Mouse (Mus musculus): ENCODE results near the gene Gm20388. TPM values are rescaled to one million over a fixed set of nuclear protein-coding genes. Genes with fewer than 3 reads are reported as not detected.

The Gm20388 gene
- polyA plus RNA-seq, 1 experiment from 2014 or later: not detected

DNA sequence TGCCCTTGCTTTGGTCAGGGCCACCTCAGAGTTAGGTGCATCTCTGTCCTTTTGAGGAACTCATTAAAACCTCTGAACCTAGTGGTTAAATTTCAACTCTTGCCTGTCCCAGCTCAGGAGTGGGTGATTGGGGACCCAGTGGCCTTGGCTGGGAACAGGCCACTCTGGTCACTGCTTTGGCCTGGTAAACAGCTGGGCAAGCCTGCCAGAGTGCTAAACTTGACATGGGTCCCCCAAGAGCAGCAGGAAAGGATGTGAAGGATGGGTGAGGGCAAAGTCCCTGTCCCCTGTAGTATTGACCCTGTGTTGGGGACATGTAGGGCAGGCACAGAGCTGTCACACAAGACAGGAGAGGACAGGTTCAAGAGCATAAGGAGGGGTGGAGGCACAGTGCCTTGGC is 2034.2 kb downstream of the Gm20388 start, which contains the start of gene Car5a:
Gene Car5a, minus strand, starts transcription at position 74 of the 400 bp plus-strand sequence.
- Histone ChIP-seq H3K36me3 (ENCODE audit: control insufficient read depth, insufficient read depth, low read length) (no peaks in the 10 kb centered on the region), H3K27ac (ENCODE audit: low read depth, low read length) (no peak within 1 kb of the TSS), H3K9ac (ENCODE audit: low read depth, low read length) (no peak within 1 kb of the TSS), H3K4me2 (replicated peaks; ENCODE audit: low read depth, low read length) (no peak within 1 kb of the TSS), H3K27me3 (ENCODE audit: control insufficient read depth, insufficient read depth, low read length) (no peaks in the 10 kb centered on the region), H3K4me3 (ENCODE audit: low read length) (no peak within 1 kb of the TSS), H3K9me3 (ENCODE audit: control insufficient read depth, low read length) (no peaks in the 10 kb centered on the region), H3K4me1 (ENCODE audit: control insufficient read depth, insufficient read depth, low read length) (peaks cover 26% of the 10 kb centered on the region)
- no peak for ATAC-seq (ENCODE audit: low FRiP score, low TSS enrichment)

DNA sequence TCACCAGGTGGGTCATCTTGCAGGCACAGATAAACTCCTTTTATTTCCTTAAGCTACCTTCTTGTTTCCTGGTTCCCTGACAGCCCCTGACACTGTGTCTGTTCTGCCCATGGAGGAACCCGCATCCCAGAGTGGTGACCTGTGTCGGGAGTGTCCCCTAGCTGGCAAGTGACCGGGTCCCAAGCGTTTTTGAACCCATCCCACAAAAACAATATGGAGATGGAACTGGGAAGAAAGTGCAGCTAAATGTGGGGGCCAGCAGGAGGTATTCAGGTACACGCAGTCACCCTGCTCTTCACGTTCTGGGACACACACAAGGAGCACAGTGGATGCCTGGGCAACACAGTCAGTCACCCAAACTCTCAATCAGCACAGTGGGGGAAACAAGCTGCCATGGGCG is 2035.7 kb downstream of the Gm20388 start:
- H3K4me2 ChIP-seq (replicated peaks; ENCODE audit: low read depth, low read length): no peak overlapping the region
- H3K4me3 ChIP-seq (ENCODE audit: low read length): no peak overlapping the region
- no peaks in the 10 kb centered on the region for H3K36me3 ChIP-seq (ENCODE audit: control insufficient read depth, insufficient read depth, low read length)
- no peaks in the 10 kb centered on the region for H3K9me3 ChIP-seq (ENCODE audit: control insufficient read depth, low read length)
- H3K27me3 ChIP-seq (ENCODE audit: control insufficient read depth, insufficient read depth, low read length): no peaks in the 10 kb centered on the region
- ATAC-seq (ENCODE audit: low FRiP score, low TSS enrichment): no peak
- peaks cover 28% of the 10 kb centered on the region for H3K4me1 ChIP-seq (ENCODE audit: control insufficient read depth, insufficient read depth, low read length)
- H3K9ac ChIP-seq (ENCODE audit: low read depth, low read length): no peak overlapping the region
- H3K27ac ChIP-seq (ENCODE audit: low read depth, low read length): no peak overlapping the region
- WGBS: 81% methylated on average over 7 of the region's 7 CpGs

DNA sequence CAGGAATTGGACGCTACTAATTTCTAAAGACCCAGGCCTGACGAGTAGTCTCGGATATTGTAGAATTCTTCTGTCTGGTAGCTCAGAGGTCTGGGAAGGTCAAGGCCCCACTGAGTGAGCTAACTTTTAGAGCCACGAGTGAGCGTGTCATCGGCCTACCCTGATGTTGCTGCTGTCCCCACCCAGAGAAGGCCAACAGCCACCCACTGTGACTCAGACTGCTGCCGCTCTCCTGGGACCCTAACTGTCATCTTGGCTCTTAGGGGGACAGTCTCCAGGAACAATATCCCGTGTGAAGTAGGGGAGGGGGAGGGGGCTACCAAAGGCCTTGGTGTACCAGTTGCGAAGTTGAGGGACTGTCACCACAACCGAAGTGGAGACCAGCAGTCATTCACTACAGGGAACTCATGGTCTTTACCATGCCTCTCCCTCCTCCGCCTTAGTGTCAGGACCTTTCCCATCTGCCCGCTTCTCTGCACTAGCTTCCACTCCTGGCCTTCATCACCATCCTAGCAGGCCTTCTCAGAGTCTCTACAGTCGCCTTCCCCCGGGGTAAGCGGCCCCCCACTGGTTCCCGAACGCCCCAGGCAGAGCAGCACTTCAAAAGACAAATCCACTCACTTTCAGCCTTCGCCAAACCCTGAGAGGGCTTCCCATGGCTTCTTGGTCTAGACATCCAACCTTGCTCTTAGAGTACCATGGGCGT is 2036.6 kb downstream of the Gm20388 start:
- peak overlapping the region; percentile 51 for H3K4me2 ChIP-seq (replicated peaks; ENCODE audit: low read depth, low read length)

DNA sequence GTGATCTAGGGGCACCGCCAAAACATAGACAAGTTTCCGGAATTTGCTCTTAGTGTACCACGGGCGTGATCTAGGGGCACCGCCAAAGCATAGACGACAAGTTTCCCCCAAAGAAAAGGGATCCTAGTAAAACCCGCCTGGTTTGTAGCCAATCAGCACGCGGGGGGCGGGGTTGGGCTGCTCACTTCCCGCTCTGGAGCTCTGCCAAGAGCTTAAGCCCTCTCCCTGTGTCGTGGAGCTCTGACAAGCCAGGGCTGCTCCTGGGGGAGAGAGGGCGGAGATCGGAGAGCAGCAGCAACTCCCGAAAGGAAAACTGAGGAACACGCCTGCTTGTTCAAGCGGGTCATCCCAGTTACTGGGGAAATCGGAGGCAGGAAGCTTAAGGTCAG is 2037.1 kb downstream of the Gm20388 start:
- Histone ChIP-seq H3K36me3 (ENCODE audit: control insufficient read depth, insufficient read depth, low read length) (no peaks in the 10 kb centered on the region), H3K4me2 (replicated peaks; ENCODE audit: low read depth, low read length) (peak overlapping the region; percentile 51)
- 1% methylated on average over 18 of the region's 18 CpGs for WGBS

More for the DNA sequence above, 2036.6 kb downstream of the Gm20388 start:
- no peaks in the 10 kb centered on the region for H3K36me3 ChIP-seq (ENCODE audit: control insufficient read depth, insufficient read depth, low read length)
- no peaks in the 10 kb centered on the region for H3K27me3 ChIP-seq (ENCODE audit: control insufficient read depth, insufficient read depth, low read length)
- H3K27ac ChIP-seq (ENCODE audit: low read depth, low read length): peak overlapping the region; percentile 91
- ATAC-seq (ENCODE audit: low FRiP score, low TSS enrichment): no peak
- peaks cover 36% of the 10 kb centered on the region for H3K4me1 ChIP-seq (ENCODE audit: control insufficient read depth, insufficient read depth, low read length)
- H3K4me3 ChIP-seq (ENCODE audit: low read length): peak overlapping the region; percentile 32
- WGBS: 32% methylated on average over 19 of the region's 19 CpGs
- 0 out of 2 replicates have a peak overlapping the region, but pooled peaks have one; percentile 58 for H3K9ac ChIP-seq (ENCODE audit: low read depth, low read length)
- H3K9me3 ChIP-seq (ENCODE audit: control insufficient read depth, low read length): no peaks in the 10 kb centered on the region

DNA sequence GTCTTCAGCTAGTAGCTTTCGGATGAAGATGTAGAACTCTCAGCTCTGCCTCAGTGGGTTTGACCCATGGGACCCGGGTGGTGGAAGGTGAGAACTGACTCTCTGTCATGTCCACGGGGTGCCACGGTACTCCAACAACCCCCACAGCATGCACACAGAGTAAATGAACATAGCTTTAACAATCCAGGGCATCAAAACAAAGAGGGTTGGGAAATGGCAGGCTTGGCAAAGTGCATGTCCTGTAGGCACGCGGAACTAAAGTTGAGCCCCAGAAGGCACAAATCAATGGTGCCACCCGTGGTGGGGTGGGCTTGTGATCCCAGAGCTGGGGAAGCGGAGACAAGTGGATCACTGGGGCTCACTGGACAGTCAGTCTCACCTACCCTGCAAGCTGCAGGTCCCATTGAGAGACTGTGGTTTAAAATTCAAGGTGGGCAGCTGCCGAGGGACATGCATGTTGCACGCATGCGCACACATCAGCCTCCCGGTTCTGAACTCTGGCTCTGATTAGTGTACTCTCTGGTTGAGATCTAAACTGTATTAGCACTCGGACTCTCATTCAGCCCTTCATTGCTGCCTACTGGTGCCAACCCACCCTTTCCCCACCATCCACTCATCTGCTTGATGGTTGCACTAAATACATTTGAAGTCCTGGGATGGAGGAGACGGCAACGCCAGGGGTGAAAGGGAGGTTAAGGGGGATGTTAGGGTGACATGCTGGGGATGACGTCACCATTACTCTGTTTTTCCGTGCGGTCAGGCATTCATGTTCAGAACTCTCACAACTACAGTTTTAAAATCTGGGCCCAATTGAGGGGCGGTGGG is 2037.9 kb downstream of the Gm20388 start:
- H3K36me3 ChIP-seq (ENCODE audit: control insufficient read depth, insufficient read depth, low read length): peaks cover 3% of the 10 kb centered on the region; the same call in 1 of the 2 replicates
- ATAC-seq (ENCODE audit: low FRiP score, low TSS enrichment): no peak
- peak overlapping the region; percentile 32 for H3K4me3 ChIP-seq (ENCODE audit: low read length)
- peaks cover 48% of the 10 kb centered on the region for H3K4me1 ChIP-seq (ENCODE audit: control insufficient read depth, insufficient read depth, low read length)
- H3K9ac ChIP-seq (ENCODE audit: low read depth, low read length): peak overlapping the region; percentile 58; the same call in 1 of the 2 replicates
- no peaks in the 10 kb centered on the region for H3K9me3 ChIP-seq (ENCODE audit: control insufficient read depth, low read length)
- 57% methylated on average over 19 of the region's 19 CpGs for WGBS
- no peaks in the 10 kb centered on the region for H3K27me3 ChIP-seq (ENCODE audit: control insufficient read depth, insufficient read depth, low read length)
- H3K4me2 ChIP-seq (replicated peaks; ENCODE audit: low read depth, low read length): peak overlapping the region; percentile 51
- peak overlapping the region; percentile 91 for H3K27ac ChIP-seq (ENCODE audit: low read depth, low read length)

More for the DNA sequence above, 2037.1 kb downstream of the Gm20388 start:
- Histone ChIP-seq H3K9ac (ENCODE audit: low read depth, low read length) (peak overlapping the region; percentile 58), H3K4me3 (ENCODE audit: low read length) (peak overlapping the region; percentile 32), H3K27me3 (ENCODE audit: control insufficient read depth, insufficient read depth, low read length) (no peaks in the 10 kb centered on the region), H3K27ac (ENCODE audit: low read depth, low read length) (peak overlapping the region; percentile 91), H3K9me3 (ENCODE audit: control insufficient read depth, low read length) (no peaks in the 10 kb centered on the region), H3K4me1 (ENCODE audit: control insufficient read depth, insufficient read depth, low read length) (peaks cover 41% of the 10 kb centered on the region)
- ATAC-seq (ENCODE audit: low FRiP score, low TSS enrichment): peak; percentile 51

DNA sequence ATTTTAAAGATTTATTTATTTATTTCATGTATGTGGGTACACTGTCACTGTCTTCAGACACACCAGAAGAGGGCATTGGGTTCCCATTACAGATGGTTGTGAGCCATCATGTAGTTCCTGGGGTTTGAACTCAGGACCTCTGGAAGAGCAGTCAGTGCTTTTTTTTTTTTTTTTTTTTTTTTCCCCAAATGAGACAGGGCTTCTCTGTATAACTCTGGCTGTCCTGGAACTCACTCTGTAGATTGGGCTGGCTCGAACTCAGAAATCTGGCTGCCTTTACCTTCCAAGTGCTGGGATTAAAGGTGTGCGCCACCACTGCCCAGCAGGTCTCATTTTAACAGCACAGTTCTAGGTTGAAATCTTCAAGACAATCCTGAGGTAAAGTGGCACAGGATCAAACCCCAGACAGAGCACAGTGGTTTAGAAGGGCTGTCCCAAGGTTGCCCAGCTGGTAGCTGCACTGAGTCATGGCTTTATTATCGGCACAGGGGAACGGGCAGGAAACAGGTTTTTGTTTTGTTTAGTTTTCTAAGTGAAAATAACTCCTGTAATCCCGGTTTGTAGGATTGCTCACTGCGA is 2038.7 kb downstream of the Gm20388 start, which contains the start of gene Banp:
Gene Banp, plus strand, starts transcription at position 529 of the 579 bp plus-strand sequence.
- Histone ChIP-seq H3K4me3 (ENCODE audit: low read length) (peak within 1 kb of the TSS; percentile 95), H3K4me1 (ENCODE audit: control insufficient read depth, insufficient read depth, low read length) (peaks cover 55% of the 10 kb centered on the region), H3K4me2 (replicated peaks; ENCODE audit: low read depth, low read length) (peak within 1 kb of the TSS; percentile 88), H3K36me3 (ENCODE audit: control insufficient read depth, insufficient read depth, low read length) (peaks cover 9% of the 10 kb centered on the region; the same call in 1 of the 2 replicates), H3K9me3 (ENCODE audit: control insufficient read depth, low read length) (no peaks in the 10 kb centered on the region), H3K9ac (ENCODE audit: low read depth, low read length) (peak within 1 kb of the TSS; percentile 100), H3K27me3 (ENCODE audit: control insufficient read depth, insufficient read depth, low read length) (no peaks in the 10 kb centered on the region), H3K27ac (ENCODE audit: low read depth, low read length) (peak within 1 kb of the TSS; percentile 81)
- 64% methylated on average over 6 of the region's 6 CpGs for WGBS
- no peak for ATAC-seq (ENCODE audit: low FRiP score, low TSS enrichment)

DNA sequence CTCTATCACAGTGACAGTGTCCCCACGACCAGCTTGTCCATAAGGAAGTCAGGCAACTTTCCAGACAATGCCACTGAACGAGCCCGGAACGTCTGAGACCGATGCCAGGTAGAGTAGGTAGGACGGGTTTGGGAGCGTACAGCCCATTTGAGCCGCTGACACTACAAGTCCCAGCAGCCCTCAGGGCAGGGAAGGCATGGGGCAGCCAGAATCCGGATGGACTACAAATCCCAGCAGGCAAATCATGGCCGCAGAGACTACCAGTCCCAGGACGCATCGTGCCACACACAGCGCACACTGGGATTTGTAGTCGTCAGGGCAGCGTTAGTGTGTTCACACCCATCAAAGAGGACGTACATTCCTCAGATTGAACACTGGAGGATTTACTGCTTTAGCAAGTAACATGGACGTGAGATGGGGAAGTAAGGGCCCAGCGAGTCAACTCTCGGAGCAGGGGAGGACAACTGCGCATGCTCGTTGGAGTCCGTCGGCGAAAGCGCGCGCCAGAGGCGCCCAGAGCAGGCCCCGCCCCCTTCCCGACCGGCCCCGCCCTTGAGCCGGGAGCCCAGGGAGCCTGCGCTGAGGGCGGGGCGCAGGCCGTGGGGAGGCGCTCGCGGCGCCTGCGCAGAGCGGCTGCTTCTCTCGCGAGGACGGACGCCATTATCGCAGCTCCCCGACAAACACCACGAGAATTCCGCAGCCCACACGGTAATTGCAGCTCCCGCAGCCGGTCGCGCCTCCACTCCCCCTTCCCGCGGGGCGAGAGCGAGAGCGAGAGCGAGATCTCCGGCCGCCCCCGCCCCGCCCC is 2039.5 kb downstream of the Gm20388 start:
- H3K4me2 ChIP-seq (replicated peaks; ENCODE audit: low read depth, low read length): peak overlapping the region; percentile 88
- H3K36me3 ChIP-seq (ENCODE audit: control insufficient read depth, insufficient read depth, low read length): peaks cover 17% of the 10 kb centered on the region
- H3K9ac ChIP-seq (ENCODE audit: low read depth, low read length): peak overlapping the region; percentile 100
- peak overlapping the region; percentile 81 for H3K27ac ChIP-seq (ENCODE audit: low read depth, low read length)
- WGBS: under 1% methylated on average over 58 of the region's 66 CpGs
- ATAC-seq (ENCODE audit: low FRiP score, low TSS enrichment): peak; percentile 94
- H3K4me1 ChIP-seq (ENCODE audit: control insufficient read depth, insufficient read depth, low read length): peaks cover 57% of the 10 kb centered on the region
- H3K4me3 ChIP-seq (ENCODE audit: low read length): peak overlapping the region; percentile 95
- no peaks in the 10 kb centered on the region for H3K9me3 ChIP-seq (ENCODE audit: control insufficient read depth, low read length)
- no peaks in the 10 kb centered on the region for H3K27me3 ChIP-seq (ENCODE audit: control insufficient read depth, insufficient read depth, low read length)
